Mouse (Mus musculus) heart, embryonic 12.5 days (tissue): ENCODE measurements around the gene Mb. TPM values are rescaled to one million over a fixed set of nuclear protein-coding genes. Genes with fewer than 3 reads are reported as not detected.

Experiments used
- ATAC-seq: fragments of 200-750 bp; cut with Nextera tagmentation; 2 replicates; pipeline ENCODE4 v1.8.0; 2017; ENCODE audit warnings: moderate TSS enrichment, moderate library complexity; ENCODE audit not compliant: insufficient number of reproducible peaks, low FRiP score
- H3K27ac ChIP-seq: fragments of 300-500 bp; sonication (generic); 2 replicates; pipeline ENCODE4 v1.5.1; 2016; ENCODE audit warnings: mild to moderate bottlenecking, moderate library complexity; ENCODE audit not compliant: poor library complexity, severe bottlenecking
- H3K27me3 ChIP-seq: fragments of 300-500 bp; sonication (generic); replicated peaks from 2 replicates; pipeline ENCODE4 v1.6.1; 2016; ENCODE audit warnings: mild to moderate bottlenecking, moderate library complexity
- H3K36me3 ChIP-seq: fragments of 300-500 bp; sonication (generic); 2 replicates; pipeline ENCODE4 v1.6.1; 2016; ENCODE audit warnings: mild to moderate bottlenecking, moderate library complexity
- H3K4me1 ChIP-seq: fragments of 300-500 bp; sonication (generic); replicated peaks from 2 replicates; pipeline ENCODE4 v1.6.1; 2016; ENCODE audit warnings: mild to moderate bottlenecking
- H3K4me2 ChIP-seq: fragments of 300-500 bp; sonication (generic); 2 replicates; pipeline ENCODE4 v1.6.1; 2016; ENCODE audit warnings: mild to moderate bottlenecking, moderate library complexity
- H3K4me3 ChIP-seq: fragments of 300-500 bp; sonication (generic); 2 replicates; pipeline ENCODE4 v1.5.1; 2016; ENCODE audit warnings: mild to moderate bottlenecking
- H3K9ac ChIP-seq: fragments of 300-500 bp; sonication (generic); 2 replicates; pipeline ENCODE4 v1.6.1; 2016; ENCODE audit warnings: mild to moderate bottlenecking, moderate library complexity
- H3K9me3 ChIP-seq: fragments of 300-500 bp; sonication (generic); replicated peaks from 2 replicates; pipeline ENCODE4 v1.6.1; 2016; ENCODE audit warnings: mild to moderate bottlenecking, moderate library complexity
- WGBS: fragments of 180-500 bp; shearing (Covaris S2); methylation state at CpG from one replicate; pipeline ENCODE4 v1.1.7; 2016; 5-methylcytosine and 5-hydroxymethylcytosine counted together
- polyA plus RNA-seq: library from polyadenylated mRNA; unstranded; fragments of >200 nt; fragmentation: Nextera tagmentation; extraction: Ambion mirVana; gene quantifications from 2 replicates; pipeline ENCODE4 v1.2.1, GENCODE M21; 2016

Mb gene
- polyA plus RNA-seq, 1 experiment from 2014 or later = 214 TPM

- Histone ChIP-seq H3K36me3 (no peaks in the 10 kb centered on the region), H3K9ac (no peak overlapping the region), H3K27me3 (no peaks in the 10 kb centered on the region), H3K4me1 (peaks cover 74% of the 10 kb centered on the region), H3K4me2 (no peak overlapping the region), H3K4me3 (no peak overlapping the region), H3K9me3 (no peaks in the 10 kb centered on the region; the same call in 1 of the 2 replicates), H3K27ac (peak overlapping the region; percentile 100; the same call in 1 of the 2 replicates)
- no peak for ATAC-seq
- 53% methylated on average over 3 of the region's 3 CpGs for WGBS
These were observed 9.7 kb downstream of the Mb start for GRCm38 (mm10) chr15:77040784-77041183.

- ATAC-seq = no peak
- Histone ChIP-seq H3K4me3 (no peak overlapping the region), H3K27me3 (no peaks in the 10 kb centered on the region), H3K9me3 (no peaks in the 10 kb centered on the region; the same call in 1 of the 2 replicates), H3K4me1 (peaks cover 73% of the 10 kb centered on the region), H3K9ac (0 out of 2 replicates have a peak overlapping the region, but pooled peaks have one; percentile 7), H3K4me2 (no peak overlapping the region), H3K27ac (peak overlapping the region; percentile 100), H3K36me3 (no peaks in the 10 kb centered on the region)
- 56% methylated on average over 8 of the region's 9 CpGs for WGBS
These were observed 11.2 kb downstream of the Mb start for GRCm38 (mm10) chr15:77039211-77039700.

- H3K36me3 ChIP-seq = no peaks in the 10 kb centered on the region
- H3K9me3 ChIP-seq = no peaks in the 10 kb centered on the region; the same call in 1 of the 2 replicates
- WGBS = 8% methylated on average over 11 of the region's 11 CpGs
- peak overlapping the region; percentile 49 for H3K4me2 ChIP-seq
- H3K9ac ChIP-seq = peak overlapping the region; percentile 75
- ATAC-seq = peak; percentile 82
- H3K4me3 ChIP-seq = no peak overlapping the region
- peak overlapping the region; percentile 100 for H3K27ac ChIP-seq
- no peaks in the 10 kb centered on the region for H3K27me3 ChIP-seq
- peaks cover 65% of the 10 kb centered on the region for H3K4me1 ChIP-seq
These were observed 12.9 kb downstream of the Mb start for GRCm38 (mm10) chr15:77037278-77038161.

- Histone ChIP-seq H3K4me3 (no peak overlapping the region), H3K9ac (peak overlapping the region; percentile 75), H3K27ac (peak overlapping the region; percentile 100), H3K4me1 (peaks cover 65% of the 10 kb centered on the region), H3K27me3 (no peaks in the 10 kb centered on the region), H3K4me2 (peak overlapping the region; percentile 49), H3K36me3 (no peaks in the 10 kb centered on the region), H3K9me3 (no peaks in the 10 kb centered on the region; the same call in 1 of the 2 replicates)
- ATAC-seq = peak; percentile 38; the same call in 1 of the 2 replicates
- WGBS = 13% methylated on average over 2 of the region's 2 CpGs
These were observed 13.5 kb downstream of the Mb start for GRCm38 (mm10) chr15:77036989-77037277.

GRCm38 (mm10) chr15:77036320-77036988, 14.0 kb downstream of the Mb start:
- peak overlapping the region; percentile 49; the same call in 1 of the 2 replicates for H3K4me2 ChIP-seq
- no peak for ATAC-seq
- H3K9me3 ChIP-seq = no peaks in the 10 kb centered on the region; the same call in 1 of the 2 replicates
- peak overlapping the region; percentile 100 for H3K27ac ChIP-seq
- H3K36me3 ChIP-seq = no peaks in the 10 kb centered on the region
- peaks cover 66% of the 10 kb centered on the region for H3K4me1 ChIP-seq
- 54% methylated on average over 11 of the region's 11 CpGs for WGBS
- H3K4me3 ChIP-seq = no peak overlapping the region
- peak overlapping the region; percentile 75 for H3K9ac ChIP-seq
- H3K27me3 ChIP-seq = no peaks in the 10 kb centered on the region

- Histone ChIP-seq H3K36me3 (no peaks in the 10 kb centered on the region), H3K27ac (peak overlapping the region; percentile 100), H3K9ac (peak overlapping the region; percentile 75), H3K9me3 (no peaks in the 10 kb centered on the region; the same call in 1 of the 2 replicates), H3K4me3 (no peak overlapping the region), H3K27me3 (no peaks in the 10 kb centered on the region), H3K4me1 (peaks cover 69% of the 10 kb centered on the region), H3K4me2 (no peak overlapping the region)
- ATAC-seq = no peak
- WGBS = 77% methylated on average over 3 of the region's 3 CpGs
These were observed 14.8 kb downstream of the Mb start for GRCm38 (mm10) chr15:77035643-77036042.

GRCm38 (mm10) chr15:77034526-77034925, 15.9 kb downstream of the Mb start:
- Histone ChIP-seq H3K27ac (peak overlapping the region; percentile 100; the same call in 1 of the 2 replicates), H3K4me1 (peaks cover 66% of the 10 kb centered on the region), H3K9me3 (no peaks in the 10 kb centered on the region; the same call in 1 of the 2 replicates), H3K4me2 (no peak overlapping the region), H3K9ac (no peak overlapping the region), H3K36me3 (no peaks in the 10 kb centered on the region), H3K4me3 (no peak overlapping the region), H3K27me3 (no peaks in the 10 kb centered on the region)
- 70% methylated on average over 6 of the region's 6 CpGs for WGBS
- no peak for ATAC-seq

GRCm38 (mm10) chr15:77031271-77031670, 19.2 kb downstream of the Mb start:
- Histone ChIP-seq H3K4me3 (no peak overlapping the region), H3K27me3 (no peaks in the 10 kb centered on the region), H3K9ac (peak overlapping the region; percentile 32; the same call in 1 of the 2 replicates), H3K9me3 (no peaks in the 10 kb centered on the region), H3K4me2 (no peak overlapping the region), H3K27ac (peak overlapping the region; percentile 47), H3K4me1 (peaks cover 54% of the 10 kb centered on the region), H3K36me3 (no peaks in the 10 kb centered on the region)
- WGBS = 57% methylated on average over 3 of the region's 3 CpGs
- no peak for ATAC-seq

GRCm38 (mm10) chr15:77029331-77029991, 21.0 kb downstream of the Mb start:
- 0 out of 2 replicates have a peak overlapping the region, but pooled peaks have one; percentile 1 for H3K4me2 ChIP-seq
- H3K4me3 ChIP-seq = no peak overlapping the region
- H3K27me3 ChIP-seq = no peaks in the 10 kb centered on the region
- H3K4me1 ChIP-seq = peaks cover 47% of the 10 kb centered on the region
- no peaks in the 10 kb centered on the region for H3K9me3 ChIP-seq
- H3K27ac ChIP-seq = peak overlapping the region; percentile 87
- WGBS = 20% methylated on average over 7 of the region's 7 CpGs
- peak overlapping the region; percentile 63 for H3K9ac ChIP-seq
- H3K36me3 ChIP-seq = no peaks in the 10 kb centered on the region
- ATAC-seq = peak; percentile 41

GRCm38 (mm10) chr15:77027675-77028074, 22.8 kb downstream of the Mb start:
- 59% methylated on average over 6 of the region's 6 CpGs for WGBS
- Histone ChIP-seq H3K4me2 (no peak overlapping the region), H3K4me3 (no peak overlapping the region), H3K9ac (peak overlapping the region; percentile 39; the same call in 1 of the 2 replicates), H3K9me3 (no peaks in the 10 kb centered on the region), H3K27me3 (no peaks in the 10 kb centered on the region), H3K4me1 (peaks cover 53% of the 10 kb centered on the region), H3K27ac (peak overlapping the region; percentile 79), H3K36me3 (no peaks in the 10 kb centered on the region)
- ATAC-seq = no peak
